8 mouse cellular contexts compared by ENCODE assay signal in genomic region chr7:107661189-107661842, GRCm38 (mm10). TPM values are rescaled to one million over a fixed set of nuclear protein-coding genes. Genes with fewer than 3 reads are reported as not detected.
DNase-seq lines count a peak whose midpoint lies in the region; TF ChIP-seq lines count a peak whose summit lies in the region.

No protein-coding gene starts in this region.

- peak; percentile 33 for DNase-seq in ovary, postnatal 36 days (ENCODE audit: low spot score)
- no peak for DNase-seq in ovary, postnatal 10 days (ENCODE audit: low spot score)
- peak; percentile 29 to 65 for DNase-seq in cerebellum, postnatal 4 days (ENCODE audit: low spot score in 2 of 2)
- DNase-seq in gastrocnemius, adult 2 months, result peak; percentile 73
- DNase-seq in hindlimb bud, embryonic 11.5 days (ENCODE audit: extremely low spot score, low read depth, low spot score), result peak; percentile 86
- DNase-seq in left cerebral cortex, adult 11 months (ENCODE audit: low spot score), result peak; percentile 66
- DNase-seq in lung, postnatal 36 days, result peak; percentile 91
- DNase-seq in right cerebral cortex, postnatal 14 days, result peak; percentile 64

- H3K4me3 ChIP-seq in gastrocnemius, adult 2 months, result no peak overlapping the region

- H3K27ac ChIP-seq in gastrocnemius, adult 2 months, result no peak overlapping the region

- intact Hi-C loops in gastrocnemius, adult 2 months (cut with DNase I), result loop anchor here (1.0 kb wide), 1 partner anchor 47 kb away; no protein-coding TSS in a partner anchor

- peak; percentile 85 for TF ChIP-seq CTCF in gastrocnemius, adult 2 months (IDR thresholded peaks at IDR 0.05)

RNA-seq across cellular contexts. Expression of gene 5330417H12Rik, which starts 36.4 kb away (rescaled TPM):
- not detected for total RNA-seq in gastrocnemius, adult 2 months (2021)
